Mouse (Mus musculus) thymus, postnatal 14 days (tissue): ENCODE results near the gene Ppil3.

Experiments used
- DNase-seq: peaks from one replicate; pipeline ENCODE4 v3.0.0; 2021

Gene Ppil3

GRCm38 (mm10) chr1:58445143-58445722 is at the start of gene Ppil3, which contains the start of gene Nif3l1:
Gene Ppil3 (minus strand): TSS chr1:58445486.
Gene Nif3l1 (plus strand): TSS chr1:58445151.
- peak; percentile 79 for DNase-seq

- no peak for DNase-seq
Observed at GRCm38 (mm10) chr1:58482647-58483046, 37.4 kb upstream of the Ppil3 start.

GRCm38 (mm10) chr1:58475662-58476061 is 30.4 kb upstream of the Ppil3 start:
- DNase-seq = no peak

GRCm38 (mm10) chr1:58465561-58465960 is 20.3 kb upstream of the Ppil3 start:
- no peak for DNase-seq

- no peak for DNase-seq
Observed at GRCm38 (mm10) chr1:58465042-58465441, 19.8 kb upstream of the Ppil3 start.

- DNase-seq = no peak
Observed at GRCm38 (mm10) chr1:58463935-58464334, 18.6 kb upstream of the Ppil3 start.

GRCm38 (mm10) chr1:58460566-58460965 is 15.3 kb upstream of the Ppil3 start:
- DNase-seq = no peak

GRCm38 (mm10) chr1:58458867-58459266 is 13.6 kb upstream of the Ppil3 start:
- no peak for DNase-seq

- DNase-seq = no peak
Observed at GRCm38 (mm10) chr1:58458175-58458574, 12.9 kb upstream of the Ppil3 start.

GRCm38 (mm10) chr1:58454316-58454715 is 9.0 kb upstream of the Ppil3 start:
- DNase-seq = no peak

- DNase-seq = no peak
Observed at GRCm38 (mm10) chr1:58448396-58448795, 3.1 kb upstream of the Ppil3 start.

GRCm38 (mm10) chr1:58447766-58448165 is 2.5 kb upstream of the Ppil3 start:
- no peak for DNase-seq

GRCm38 (mm10) chr1:58445861-58446260 is 575 bp upstream of the Ppil3 start:
- DNase-seq = peak; percentile 7

- DNase-seq = peak; percentile 34
Observed at GRCm38 (mm10) chr1:58444691-58445090, 595 bp downstream of the Ppil3 start.

- no peak for DNase-seq
Observed at GRCm38 (mm10) chr1:58424551-58424950, 20.7 kb downstream of the Ppil3 start.

GRCm38 (mm10) chr1:58423371-58424248 is 21.7 kb downstream of the Ppil3 start, which contains the start of gene Clk1:
Gene Clk1 (minus strand): TSS chr1:58424066.
- peak; percentile 96 for DNase-seq

GRCm38 (mm10) chr1:58422879-58423278 is 22.4 kb downstream of the Ppil3 start:
- DNase-seq = peak; percentile 51

- no peak for DNase-seq
Observed at GRCm38 (mm10) chr1:58420961-58421360, 24.3 kb downstream of the Ppil3 start.

GRCm38 (mm10) chr1:58420032-58420431 is 25.3 kb downstream of the Ppil3 start:
- no peak for DNase-seq

- DNase-seq = no peak
Observed at GRCm38 (mm10) chr1:58416048-58416447, 29.2 kb downstream of the Ppil3 start.

- no peak for DNase-seq
Observed at GRCm38 (mm10) chr1:58415442-58415841, 29.8 kb downstream of the Ppil3 start.

- DNase-seq = no peak
Observed at GRCm38 (mm10) chr1:58410776-58411175, 34.5 kb downstream of the Ppil3 start.

GRCm38 (mm10) chr1:58410198-58410588 is 35.1 kb downstream of the Ppil3 start:
- no peak for DNase-seq

GRCm38 (mm10) chr1:58409553-58410197 is 35.6 kb downstream of the Ppil3 start:
- no peak for DNase-seq
